Mouse (Mus musculus) v-Abl transformed pro-B cells (cell line): ENCODE measurements around the gene Nepn.
"Not testable (repeated sequence)": the region's sequence is repeated elsewhere in the genome, so short reads cannot be mapped to it uniquely, and the experiment has no call there.

ENCODE experiments used
- in situ Hi-C, 2 experiments: fragments of 400-800 bp; cut with MboI; formaldehyde crosslinking; loops; one replicate each; pipeline ENCODE4 v1.15.1; 2025; ENCODE audit not compliant: unreplicated experiment in 2 of 2

Gene Nepn

DNA sequence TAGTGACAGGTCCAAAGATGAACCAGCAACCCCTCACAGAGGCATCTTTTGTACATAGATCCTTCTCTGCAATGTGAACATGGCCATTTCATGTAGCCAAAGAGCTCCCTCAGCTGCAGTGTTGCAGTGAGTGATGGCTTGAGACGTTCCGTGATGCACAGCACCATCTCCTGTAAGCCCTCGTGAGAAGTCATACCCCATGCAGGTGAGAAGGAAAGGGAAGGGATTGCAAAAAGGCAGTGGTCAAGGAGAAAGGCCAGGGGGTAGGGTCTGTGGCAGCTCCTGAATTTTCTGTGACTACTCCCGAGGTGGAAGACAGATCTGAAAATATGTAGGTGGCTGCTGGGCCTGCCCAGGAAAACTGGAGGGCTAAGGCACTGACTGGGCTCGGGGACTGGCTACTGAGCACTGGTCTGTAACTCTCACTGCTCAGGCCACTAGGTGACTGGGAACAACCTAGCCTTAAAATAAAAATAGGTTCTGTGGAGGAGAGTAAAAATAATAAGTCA lies at the start of gene Nepn:
Nepn (plus strand) TSS at position 51 of the 509 bp plus-strand sequence.
- in situ Hi-C loops, result loop anchor here (5.0 to 25.0 kb wide), 7 partner anchors 54 to 1702 kb away; partner anchors contain the start of gene Dcbld1 (in 2 of the 2)

DNA sequence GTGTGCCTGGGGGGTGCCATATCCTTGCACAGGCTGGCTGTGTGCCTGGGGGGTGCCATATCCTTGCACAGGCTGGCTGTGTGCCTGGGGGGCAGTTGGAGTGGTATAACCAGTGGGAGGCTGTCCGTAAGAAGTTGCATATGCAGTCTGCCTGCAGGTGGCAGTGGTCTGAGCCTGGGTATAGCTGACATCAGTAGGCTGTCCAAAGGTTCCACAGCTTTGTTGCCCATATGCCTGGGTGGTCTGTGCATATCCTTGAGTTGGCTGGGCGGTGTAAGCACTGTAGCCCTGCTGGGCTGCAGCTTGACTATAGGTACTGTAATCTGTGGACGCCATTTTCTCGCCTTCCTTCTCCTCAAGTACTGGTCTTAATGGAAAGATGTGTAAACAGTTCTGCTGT lies 45.4 kb upstream of the Nepn start:
- in situ Hi-C loops, result not testable (repeated sequence)

DNA sequence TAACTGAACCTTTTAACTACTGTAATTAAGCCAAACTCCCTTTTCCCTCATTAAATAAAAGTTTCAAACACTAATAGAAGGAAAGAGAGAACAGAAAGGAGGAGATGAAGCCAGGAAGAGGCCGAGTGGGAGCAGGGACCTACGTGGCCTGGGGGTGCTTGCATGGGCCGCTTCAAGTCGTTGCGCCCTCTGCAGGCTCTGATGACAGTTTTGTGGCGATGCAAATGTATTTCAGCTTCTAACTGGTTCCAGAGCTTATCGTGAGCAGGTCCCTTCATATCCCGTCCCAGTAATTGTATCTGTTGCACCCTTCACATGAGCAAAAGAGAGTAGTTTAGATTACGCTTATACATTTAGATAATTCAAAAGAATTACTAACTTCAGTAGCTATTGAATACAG lies 35.6 kb upstream of the Nepn start:
- in situ Hi-C loops, result no loop called here

DNA sequence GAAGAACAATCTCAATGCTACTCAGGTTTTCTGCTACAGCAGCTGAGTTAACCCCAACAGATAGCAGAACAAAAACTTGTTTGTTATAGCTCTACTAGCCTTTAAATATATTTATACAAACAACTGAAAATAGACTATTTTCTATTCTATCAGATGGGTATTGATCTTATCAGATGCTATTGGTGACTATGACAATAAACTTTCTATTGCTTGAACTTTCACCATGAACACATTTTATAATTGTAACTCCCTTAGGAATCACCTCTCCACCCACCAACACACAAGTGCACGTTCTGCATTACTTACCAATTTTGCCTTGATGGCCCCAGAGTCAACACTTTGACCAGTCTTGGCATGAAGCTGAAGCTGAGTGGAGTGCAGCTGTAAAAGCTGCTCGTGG lies 30.3 kb upstream of the Nepn start, which contains the start of gene Gm26741:
Gm26741 (plus strand) TSS at position 301 of the 400 bp plus-strand sequence.
- in situ Hi-C loops, result no loop called here

DNA sequence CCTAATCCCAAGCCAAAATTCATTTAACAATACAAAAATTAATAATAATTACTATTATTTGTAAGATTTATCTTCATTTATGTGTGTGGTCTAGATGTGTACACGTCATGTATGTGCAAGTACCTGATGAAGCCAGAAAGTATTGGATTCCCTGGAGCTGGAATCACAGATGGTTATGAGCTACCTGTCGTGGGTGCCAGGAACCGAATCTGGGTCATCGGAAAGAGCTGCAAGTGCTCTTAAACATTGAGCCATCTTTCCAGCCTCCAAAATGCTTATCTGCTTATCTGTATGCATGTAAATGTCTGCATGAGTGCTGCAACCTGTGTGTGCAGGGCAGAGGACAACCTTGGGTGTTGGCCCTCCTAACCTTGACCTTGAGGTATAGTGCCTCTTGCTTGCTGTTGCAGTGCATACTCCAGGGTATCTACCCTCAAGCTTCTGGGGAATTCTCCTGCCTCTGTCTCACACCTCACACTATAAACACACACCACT lies 28.5 kb upstream of the Nepn start:
- in situ Hi-C loops, result no loop called here

DNA sequence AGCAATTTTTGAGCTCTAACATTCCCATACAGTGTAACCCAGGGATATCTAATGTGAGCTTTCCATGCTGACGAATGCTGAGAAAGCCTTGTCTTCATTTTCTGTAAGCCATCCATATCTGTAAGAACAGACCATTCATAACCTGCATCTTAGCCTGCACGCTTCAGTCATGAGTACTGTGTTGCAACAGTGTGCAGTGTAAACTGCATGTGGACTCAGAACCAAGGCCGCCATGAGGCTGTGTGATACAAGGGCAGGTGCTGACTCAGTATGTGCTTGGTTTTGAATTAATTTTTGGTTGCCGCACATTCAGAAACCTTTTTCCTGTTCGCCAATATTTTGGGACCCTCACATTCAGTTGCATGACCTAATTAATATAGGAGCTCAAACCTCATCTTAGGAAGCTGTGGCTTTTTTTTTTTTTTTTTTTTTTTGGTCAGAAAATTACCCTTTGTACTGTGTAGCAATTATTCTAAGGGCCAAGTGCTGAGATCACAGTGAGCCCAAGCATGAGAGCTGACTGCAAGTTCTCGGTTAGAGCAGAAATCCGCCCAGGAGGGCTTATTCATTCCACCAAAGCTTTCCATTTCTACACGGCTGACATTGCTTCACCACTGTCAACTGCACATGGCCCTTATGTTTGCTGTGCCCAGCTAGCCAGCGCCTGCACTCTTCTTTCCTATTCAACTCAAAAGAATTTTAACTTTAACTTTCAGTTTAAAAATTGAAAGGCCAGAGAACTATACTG lies 27.7 kb upstream of the Nepn start:
- in situ Hi-C loops, result no loop called here

DNA sequence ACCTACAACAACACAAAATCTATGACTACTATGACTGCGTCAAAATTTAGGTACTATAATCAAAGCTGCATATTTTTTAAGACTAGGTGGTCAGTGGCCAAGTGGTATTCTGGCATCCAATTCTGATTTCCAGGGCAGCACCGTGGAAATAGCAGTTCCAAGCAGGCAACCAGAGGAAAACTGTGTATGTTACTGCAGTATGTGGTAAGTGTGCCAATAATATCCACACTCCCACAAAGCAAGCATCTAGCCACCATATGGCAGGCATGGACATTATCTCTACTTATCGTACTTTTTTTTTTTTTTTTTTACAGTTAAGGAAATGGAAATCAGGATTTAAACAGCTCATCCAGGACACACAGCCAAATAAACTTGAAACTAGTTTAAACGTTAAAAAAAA lies 20.4 kb upstream of the Nepn start:
- in situ Hi-C loops, result no loop called here

DNA sequence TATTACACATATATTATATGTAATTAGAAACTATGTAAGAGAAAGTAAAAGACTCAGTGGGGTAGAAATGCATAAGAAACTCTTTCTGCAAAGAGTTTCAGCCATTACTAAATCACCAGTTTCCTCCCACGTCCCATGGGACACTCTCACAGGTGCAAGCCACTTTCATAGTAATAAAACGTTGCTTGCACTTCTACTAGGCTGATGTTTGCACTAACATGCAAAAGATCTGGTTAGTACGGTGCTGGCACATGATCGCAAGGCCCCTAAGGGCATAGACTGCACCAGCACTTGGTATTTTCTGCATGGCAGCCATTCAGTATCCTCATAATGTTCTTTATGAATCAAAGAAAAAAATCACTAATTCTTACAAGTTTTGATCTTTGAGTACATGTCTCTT lies 14.9 kb upstream of the Nepn start:
- in situ Hi-C loops, result loop anchor here in 1 of 2 experiments (10.0 kb wide), 3 partner anchors 1139 to 1669 kb away; partner anchors contain the start of gene Asf1a

DNA sequence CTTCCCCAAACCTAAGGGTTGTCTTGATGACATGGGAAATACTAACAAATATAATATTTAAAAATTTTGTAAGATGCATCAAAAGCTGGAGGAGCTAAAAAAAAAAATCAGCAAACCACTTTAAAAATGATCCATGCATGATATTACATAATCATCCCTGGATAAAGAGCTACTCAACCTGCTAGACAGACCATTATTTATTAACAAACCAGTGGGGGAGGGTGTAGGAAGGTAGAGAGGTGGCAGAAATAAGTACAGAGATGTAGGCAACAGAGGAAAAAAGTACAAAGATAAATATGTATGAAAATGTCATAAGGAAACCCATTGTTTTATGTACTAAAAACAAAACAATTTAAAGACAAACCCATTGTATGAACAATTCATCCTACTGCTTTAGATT lies 14.1 kb upstream of the Nepn start:
- in situ Hi-C loops, result loop anchor here (10.0 to 25.0 kb wide), 6 partner anchors 962 to 1688 kb away; partner anchors contain the start of gene Asf1a (in 1 of the 2)

DNA sequence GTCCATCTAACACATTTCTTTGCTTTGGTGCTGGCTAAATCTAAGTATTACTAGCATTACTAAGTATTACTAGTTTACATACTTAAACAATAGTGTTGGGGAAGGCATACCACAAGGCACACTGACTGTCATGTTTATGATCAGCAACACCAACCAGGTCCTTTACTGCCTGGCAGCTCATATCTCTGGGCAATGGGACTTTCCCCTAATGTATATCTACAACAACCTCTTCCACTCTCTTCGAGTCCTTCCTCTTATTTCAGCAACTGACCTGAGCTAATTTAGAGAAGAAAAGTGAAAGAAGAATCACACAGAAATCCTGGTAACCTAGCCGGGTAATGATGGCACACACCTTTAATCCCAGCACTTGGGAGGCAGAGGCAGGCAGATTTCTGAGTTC lies 12.3 kb upstream of the Nepn start:
- in situ Hi-C loops, result loop anchor here (10.0 to 25.0 kb wide), 6 partner anchors 964 to 1689 kb away; partner anchors contain the start of gene Asf1a (in 1 of the 2)

DNA sequence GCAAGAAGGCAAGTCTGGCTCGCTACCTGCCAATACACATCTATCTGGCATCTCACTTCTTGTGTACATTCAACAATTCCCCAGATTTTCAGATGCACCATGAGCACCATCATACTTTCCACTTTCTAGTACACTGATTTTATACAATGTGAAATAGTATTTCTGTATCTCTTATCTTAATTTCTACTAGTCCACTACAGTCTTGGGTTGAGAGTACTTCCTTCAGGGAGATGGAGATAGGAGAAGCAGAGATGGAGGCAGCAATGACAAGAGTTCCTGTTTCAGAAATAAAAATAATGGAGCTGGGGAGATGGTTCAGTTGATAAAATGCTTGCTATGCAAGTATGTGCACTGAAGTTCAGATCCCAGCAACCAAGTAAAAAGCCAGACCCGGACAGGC lies 11.0 kb upstream of the Nepn start:
- in situ Hi-C loops, result loop anchor here (10.0 to 25.0 kb wide), 6 partner anchors 966 to 1691 kb away; partner anchors contain the start of gene Asf1a (in 1 of the 2)

DNA sequence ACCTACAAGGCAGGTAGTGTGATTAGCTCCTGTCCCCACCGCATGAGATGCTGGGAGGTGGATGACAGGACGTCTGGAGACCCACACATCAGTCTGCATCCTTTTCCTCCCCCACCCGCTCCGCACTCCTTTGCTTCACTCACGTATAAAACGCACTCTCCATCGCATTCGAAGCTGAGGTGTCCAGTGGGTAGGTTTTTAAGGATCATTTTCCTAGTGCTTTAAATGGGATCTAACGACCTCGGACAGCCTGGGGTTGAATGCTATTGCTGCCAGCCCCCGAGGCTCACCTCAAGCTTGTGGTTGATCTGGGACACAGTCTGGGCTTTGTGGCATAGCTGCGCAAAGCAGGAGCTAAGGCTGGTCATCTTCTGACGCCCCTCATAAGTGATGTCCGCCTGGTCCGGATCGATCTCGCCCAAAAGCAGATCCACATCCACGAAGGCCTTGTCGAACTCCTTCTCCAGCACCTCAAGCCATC lies 7.4 kb upstream of the Nepn start:
- in situ Hi-C loops, result loop anchor here (10.0 to 25.0 kb wide), 6 partner anchors 47 to 1694 kb away; no protein-coding TSS in a partner anchor

DNA sequence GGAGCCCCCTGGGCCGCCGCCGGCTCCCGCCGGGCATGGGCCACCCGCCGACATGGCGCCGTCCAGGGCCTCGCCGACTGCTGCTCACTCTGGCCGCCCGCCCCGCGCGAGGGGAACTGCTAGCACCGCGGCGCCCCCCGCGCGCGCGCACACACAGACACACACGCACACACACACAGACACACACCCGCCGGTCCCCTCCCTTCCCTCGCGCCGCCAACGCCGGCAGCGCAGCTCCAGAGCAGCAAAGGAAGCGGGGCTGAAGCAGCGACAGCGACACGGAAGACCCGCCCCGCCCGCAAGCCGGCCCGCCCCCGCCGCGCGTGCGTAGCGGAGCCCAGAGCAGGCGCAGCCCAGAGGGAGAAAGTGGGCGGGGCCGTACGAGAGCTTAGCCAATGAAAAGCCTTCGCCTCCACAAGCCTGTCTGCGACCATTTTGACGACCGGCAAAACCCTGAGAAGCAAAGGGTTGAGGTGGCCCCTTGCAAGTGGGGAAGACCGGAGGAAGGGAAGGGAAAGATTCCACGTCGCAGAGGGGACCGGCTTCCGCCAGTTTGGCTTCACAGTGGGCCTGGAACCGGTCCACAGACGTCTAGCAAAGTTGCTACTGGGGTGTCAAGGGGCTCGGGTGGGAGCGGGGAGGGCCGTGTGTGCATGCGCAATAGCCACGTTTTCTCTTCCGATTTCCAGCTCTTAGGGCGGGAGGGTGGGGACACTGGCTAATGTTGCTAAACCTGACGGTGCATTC lies 6.8 kb upstream of the Nepn start, which contains the start of gene Gopc:
Gopc (minus strand) TSS at position 280 of the 747 bp plus-strand sequence.
- in situ Hi-C loops, result loop anchor here (10.0 to 25.0 kb wide), 6 partner anchors 47 to 1695 kb away; no protein-coding TSS in a partner anchor

DNA sequence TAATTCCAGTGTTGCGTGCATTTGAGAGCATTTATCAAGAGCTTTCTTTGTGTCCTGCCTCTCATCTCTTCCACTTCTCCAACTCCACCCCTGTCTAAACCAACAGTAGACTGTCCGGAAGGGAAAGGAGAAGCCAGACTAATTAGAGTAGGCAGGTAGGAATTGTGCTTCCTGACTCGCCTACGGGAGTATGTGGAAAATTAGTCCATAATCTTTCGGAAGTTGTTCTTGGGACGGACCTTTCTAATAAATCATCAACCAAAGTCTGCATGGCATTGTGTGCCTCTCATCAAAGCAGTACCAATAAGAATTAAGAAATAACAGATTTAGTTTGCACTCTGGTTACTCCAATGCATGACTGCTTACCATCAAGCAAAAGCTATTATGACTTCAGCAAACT lies 5.8 kb upstream of the Nepn start:
- in situ Hi-C loops, result loop anchor here (10.0 to 25.0 kb wide), 6 partner anchors 48 to 1696 kb away; no protein-coding TSS in a partner anchor

DNA sequence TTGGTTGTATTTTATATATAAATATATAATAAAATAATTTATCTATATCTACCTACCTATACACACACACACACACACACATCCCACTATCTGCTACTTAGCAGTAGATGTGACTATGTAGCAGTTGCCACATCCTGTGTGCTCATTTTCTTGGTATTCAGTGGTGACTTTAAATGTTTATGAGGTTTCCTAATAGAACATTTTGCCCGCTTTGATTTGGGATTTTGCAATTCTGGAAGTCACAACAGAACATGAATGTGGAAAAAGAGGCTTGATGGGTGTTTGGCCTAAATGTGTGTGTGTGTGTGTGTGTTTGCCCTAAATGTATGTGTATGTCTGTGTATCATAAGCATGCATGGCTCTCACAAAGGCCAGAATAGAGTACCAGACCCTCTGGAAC lies 5.2 kb upstream of the Nepn start:
- in situ Hi-C loops, result loop anchor here (10.0 to 25.0 kb wide), 6 partner anchors 49 to 1696 kb away; no protein-coding TSS in a partner anchor

DNA sequence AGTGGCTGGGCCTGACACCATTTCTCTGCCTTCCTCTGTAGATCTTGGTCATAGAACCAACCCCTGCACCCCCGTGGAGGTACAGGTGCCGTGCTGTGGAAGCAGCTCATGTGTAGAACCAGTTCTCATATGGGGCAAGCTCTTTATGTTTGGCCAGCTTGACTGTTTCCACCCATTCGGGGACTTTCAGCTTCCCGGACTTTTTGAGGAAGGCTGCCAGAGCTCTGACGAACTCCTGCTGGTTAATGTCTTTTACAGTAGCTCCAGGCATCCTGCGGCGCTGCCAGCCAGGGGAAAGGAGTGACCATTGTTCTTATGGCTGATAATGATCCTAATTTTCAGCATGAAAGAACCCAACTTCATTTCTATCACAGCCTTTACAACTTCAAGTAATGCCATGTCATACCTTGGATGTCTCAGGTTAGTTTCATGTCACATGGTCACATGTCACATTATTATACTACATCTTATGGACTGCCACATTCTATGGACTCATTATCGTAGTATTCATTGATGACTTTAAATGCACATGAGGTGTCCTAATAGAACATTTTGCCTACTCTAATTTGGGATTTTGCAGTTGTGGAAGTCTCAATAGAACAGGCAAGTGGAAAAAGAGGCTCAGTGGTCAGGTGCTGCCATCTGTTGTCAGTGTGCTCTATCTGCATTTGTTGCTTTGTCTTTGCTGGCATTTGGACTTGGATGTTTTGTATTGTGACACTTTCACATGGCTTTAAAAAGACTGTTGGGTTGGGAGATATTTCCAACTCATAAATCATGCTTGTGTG lies 3.8 kb upstream of the Nepn start:
- in situ Hi-C loops, result loop anchor here (5.0 to 25.0 kb wide), 7 partner anchors 50 to 1698 kb away; partner anchors contain the start of gene Dcbld1 (in 2 of the 2)

DNA sequence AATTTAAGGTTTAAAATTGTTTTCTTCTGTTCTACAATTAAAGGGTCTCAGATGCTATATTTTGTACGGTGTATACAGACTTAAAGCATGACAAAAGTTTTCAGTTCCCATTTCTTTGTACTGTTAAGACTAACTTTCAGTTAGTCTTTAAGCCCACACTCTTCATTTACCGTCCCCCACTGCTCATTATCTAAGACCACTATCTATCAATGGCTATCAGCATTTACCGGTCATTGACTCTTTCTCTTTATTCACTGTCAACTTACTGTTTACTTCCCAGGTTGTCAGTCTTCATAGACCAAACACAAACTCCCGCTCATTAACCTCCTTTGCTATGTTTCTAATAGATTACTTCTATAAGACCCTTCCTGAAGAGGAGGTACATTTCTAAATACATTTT lies 1.6 kb upstream of the Nepn start:
- in situ Hi-C loops, result loop anchor here (5.0 to 25.0 kb wide), 7 partner anchors 52 to 1700 kb away; partner anchors contain the start of gene Dcbld1 (in 2 of the 2)

DNA sequence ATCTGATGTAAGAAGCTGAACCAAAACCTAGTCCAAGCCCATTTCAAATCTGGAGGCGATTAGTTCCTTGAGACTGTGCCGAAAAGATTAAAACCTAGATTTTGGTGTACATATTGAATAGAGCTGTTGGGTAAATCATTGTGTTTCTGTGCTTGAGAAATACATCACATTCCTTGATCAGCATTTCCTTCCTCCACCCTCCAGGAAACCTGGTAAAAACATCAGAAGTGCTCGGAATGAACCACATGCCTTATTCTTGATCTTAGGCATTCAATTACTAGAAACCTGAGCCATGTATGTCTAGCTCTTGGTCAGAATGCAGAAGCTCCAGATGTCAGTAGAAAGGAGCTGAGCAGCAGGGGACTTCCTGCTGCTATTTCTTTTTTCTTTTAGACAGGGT lies 666 bp downstream of the Nepn start:
- in situ Hi-C loops, result loop anchor here (5.0 to 25.0 kb wide), 7 partner anchors 55 to 1702 kb away; partner anchors contain the start of gene Dcbld1 (in 2 of the 2)

DNA sequence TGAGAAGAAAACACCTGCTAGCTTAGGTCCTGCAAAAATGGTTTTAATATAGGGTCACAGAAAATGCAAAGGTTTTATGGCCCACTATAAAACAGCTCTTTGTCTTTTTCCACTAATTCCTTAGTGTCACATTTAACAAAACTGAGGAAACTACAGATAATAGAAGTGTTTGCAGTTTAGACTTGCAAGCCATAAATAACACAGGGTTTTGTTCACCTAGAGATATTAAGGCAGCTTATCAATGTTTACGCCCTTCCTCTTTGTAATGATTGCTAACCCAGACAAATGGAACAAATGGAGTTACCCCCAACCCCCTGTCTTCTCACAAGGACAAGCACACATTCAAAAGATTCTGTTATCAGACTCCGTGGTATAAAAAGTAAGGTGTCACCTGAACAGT lies 2.4 kb downstream of the Nepn start:
- in situ Hi-C loops, result loop anchor here (25.0 kb wide), 3 partner anchors 979 to 1704 kb away; no protein-coding TSS in a partner anchor
